Mouse (Mus musculus) C2C12 (cell line): ENCODE measurements at regions not wholly inside any gene's neighbourhood (a gene's known extent, or its start where the extent isn't known, plus 50 kb on each side); places are given as distances from the start of the nearest gene placed in this dataset.

ENCODE experiments used
- H3K27me3 ChIP-seq: one replicate; pipeline ENCODE4 v1.6.1; 2011; ENCODE audit not compliant: control insufficient read depth, insufficient read depth, insufficient read length
- H3K36me3 ChIP-seq: one replicate; pipeline ENCODE4 v1.6.1; 2011; ENCODE audit not compliant: control insufficient read depth, insufficient read depth
- H3K4me3 ChIP-seq: one replicate; pipeline ENCODE4 v1.5.1; 2011; ENCODE audit warnings: mild to moderate bottlenecking, control low read depth; ENCODE audit not compliant: poor library complexity, insufficient read depth, severe bottlenecking
- H3K79me2 ChIP-seq: one replicate; pipeline ENCODE4 v1.6.1; 2011; ENCODE audit not compliant: control insufficient read depth, insufficient read depth
- H3K79me3 ChIP-seq: one replicate; pipeline ENCODE4 v1.6.1; 2011; ENCODE audit warnings: low read depth, control low read depth
- H3ac ChIP-seq: one replicate; pipeline ENCODE3; 2011; ENCODE audit warnings: low read depth; ENCODE audit not compliant: control insufficient read depth, insufficient read length
- CEBPB ChIP-seq: IDR thresholded peaks from one replicate; pipeline ENCODE4 v1.6.1; 2011; ENCODE audit warnings: low read depth, mild to moderate bottlenecking, control low read depth, moderate library complexity
- CTCF ChIP-seq: IDR thresholded peaks from one replicate; pipeline ENCODE4 v1.5.1; 2011; ENCODE audit not compliant: control insufficient read depth, insufficient read depth, insufficient read length
- FOSL1 ChIP-seq: IDR thresholded peaks from one replicate; pipeline ENCODE4 v1.8.0; 2011; ENCODE audit warnings: mild to moderate bottlenecking, low read length; ENCODE audit not compliant: poor library complexity, insufficient read depth, severe bottlenecking
- MAX ChIP-seq: IDR thresholded peaks from one replicate; pipeline ENCODE4 v1.6.1; 2011; ENCODE audit warnings: mild to moderate bottlenecking, control low read depth
- MYOD1 ChIP-seq: IDR thresholded peaks from one replicate; pipeline ENCODE4 v1.6.1; 2011; ENCODE audit warnings: low read depth; ENCODE audit not compliant: control insufficient read depth, insufficient read length
- MYOG ChIP-seq: IDR thresholded peaks from one replicate; pipeline ENCODE4 v1.6.1; 2011; ENCODE audit not compliant: control insufficient read depth, insufficient read length; ENCODE audit errors: extremely low read depth
- USF1 ChIP-seq: IDR thresholded peaks from one replicate; pipeline ENCODE4 v1.6.1; 2011; ENCODE audit warnings: low read depth, mild to moderate bottlenecking, control low read depth, moderate library complexity

GRCm38 (mm10) chr8:117991826-117992225 is 190.1 kb upstream of the Mphosph6 start:
- Histone ChIP-seq H3K27me3 (no peaks in the 10 kb centered on the region), H3K4me3 (no peak overlapping the region), H3K79me3 (no peaks in the 10 kb centered on the region), H3K79me2 (no peaks in the 10 kb centered on the region), H3K36me3 (no peaks in the 10 kb centered on the region), H3ac (no peak overlapping the region)
- TF ChIP-seq MYOD1, result no peak
- no peak for TF ChIP-seq FOSL1
- no peak for TF ChIP-seq USF1
- TF ChIP-seq CTCF, result no peak
- TF ChIP-seq CEBPB, result no peak
- TF ChIP-seq MAX, result no peak
- no peak for TF ChIP-seq MYOG

- TF ChIP-seq CTCF (no peak), MAX (no peak), MYOD1 (no peak), FOSL1 (no peak), CEBPB (no peak), MYOG (no peak), USF1 (no peak)
- no peak overlapping the region for H3ac ChIP-seq
Observed at GRCm38 (mm10) chr8:117988781-117989180, 187.0 kb upstream of the Mphosph6 start.

GRCm38 (mm10) chr8:117968306-117968705 is 166.6 kb upstream of the Mphosph6 start:
- Histone ChIP-seq H3ac (no peak overlapping the region), H3K36me3 (no peaks in the 10 kb centered on the region), H3K79me3 (no peaks in the 10 kb centered on the region), H3K79me2 (no peaks in the 10 kb centered on the region), H3K27me3 (no peaks in the 10 kb centered on the region), H3K4me3 (no peak overlapping the region)
- TF ChIP-seq MYOD1, result no peak
- no peak for TF ChIP-seq USF1
- no peak for TF ChIP-seq MAX
- no peak for TF ChIP-seq CTCF
- no peak for TF ChIP-seq CEBPB
- no peak for TF ChIP-seq MYOG
- no peak for TF ChIP-seq FOSL1

More at GRCm38 (mm10) chr8:117988781-117989180, 187.0 kb upstream of the Mphosph6 start:
- Histone ChIP-seq H3K79me2 (no peaks in the 10 kb centered on the region), H3K27me3 (no peaks in the 10 kb centered on the region), H3K4me3 (no peak overlapping the region), H3K36me3 (no peaks in the 10 kb centered on the region), H3K79me3 (no peaks in the 10 kb centered on the region)

GRCm38 (mm10) chr8:117966556-117966955 is 164.8 kb upstream of the Mphosph6 start:
- H3K27me3 ChIP-seq, result no peaks in the 10 kb centered on the region
- no peak overlapping the region for H3K4me3 ChIP-seq
- no peaks in the 10 kb centered on the region for H3K79me2 ChIP-seq
- TF ChIP-seq CTCF (no peak), FOSL1 (no peak), MAX (no peak), USF1 (no peak), MYOG (no peak), MYOD1 (no peak)
- no peak overlapping the region for H3ac ChIP-seq
- H3K36me3 ChIP-seq, result no peaks in the 10 kb centered on the region
- no peaks in the 10 kb centered on the region for H3K79me3 ChIP-seq

- Histone ChIP-seq H3K79me3 (no peaks in the 10 kb centered on the region), H3K79me2 (no peaks in the 10 kb centered on the region), H3ac (no peak overlapping the region), H3K36me3 (no peaks in the 10 kb centered on the region), H3K4me3 (no peak overlapping the region), H3K27me3 (no peaks in the 10 kb centered on the region)
- no peak for TF ChIP-seq MAX
Observed at GRCm38 (mm10) chr8:117963426-117963825, 161.7 kb upstream of the Mphosph6 start.

GRCm38 (mm10) chr8:117962666-117963065 is 160.9 kb upstream of the Mphosph6 start:
- Histone ChIP-seq H3K79me3 (no peaks in the 10 kb centered on the region), H3K79me2 (no peaks in the 10 kb centered on the region), H3K27me3 (no peaks in the 10 kb centered on the region), H3K4me3 (no peak overlapping the region), H3ac (no peak overlapping the region), H3K36me3 (no peaks in the 10 kb centered on the region)
- TF ChIP-seq CEBPB, result no peak
- TF ChIP-seq MYOD1, result no peak
- no peak for TF ChIP-seq USF1
- no peak for TF ChIP-seq FOSL1
- TF ChIP-seq MYOG, result no peak
- no peak for TF ChIP-seq CTCF
